Mouse (Mus musculus): ENCODE results near the gene Fam171a1.

- TF ChIP-seq CTCF (IDR thresholded peaks at IDR 0.05; ENCODE audit: extremely low read depth, insufficient read depth, low read length), result no peak
- no peak for TF ChIP-seq POLR2A (IDR thresholded peaks at IDR 0.05; ENCODE audit: extremely low read depth, insufficient read depth, low read length)
Observed at GRCm38 (mm10) chr2:3188745-3189475, 74.9 kb downstream of the Fam171a1 start.
